Mouse (Mus musculus) spleen, postnatal 10 days (tissue): ENCODE results near the gene Scml4.

Source experiments
- DNase-seq, 2 experiments: peaks; one replicate each; pipeline ENCODE4 v3.0.0; 2021 to 2022; ENCODE audit warnings: low spot score in 2 of 2

The Scml4 gene

GRCm38 (mm10) chr10:42991018-42991417 lies 130.8 kb downstream of the Scml4 start:
- DNase-seq = no peak

GRCm38 (mm10) chr10:42994331-42994782 lies 134.2 kb downstream of the Scml4 start:
- DNase-seq = no peak

- DNase-seq = no peak
Measured at GRCm38 (mm10) chr10:42995484-42995895, 135.3 kb downstream of the Scml4 start.

- no peak for DNase-seq
Measured at GRCm38 (mm10) chr10:42997278-42997677, 137.1 kb downstream of the Scml4 start.

- no peak for DNase-seq
Measured at GRCm38 (mm10) chr10:42999324-42999723, 139.2 kb downstream of the Scml4 start.

- DNase-seq = no peak
Measured at GRCm38 (mm10) chr10:43001433-43001832, 141.3 kb downstream of the Scml4 start.

GRCm38 (mm10) chr10:43002066-43002678 lies 142.0 kb downstream of the Scml4 start:
- no peak for DNase-seq

- DNase-seq = no peak
Measured at GRCm38 (mm10) chr10:43002721-43003465, 142.7 kb downstream of the Scml4 start.

- DNase-seq = no peak
Measured at GRCm38 (mm10) chr10:43003466-43003757, 143.2 kb downstream of the Scml4 start.

GRCm38 (mm10) chr10:43004174-43004734 lies 144.1 kb downstream of the Scml4 start:
- DNase-seq = no peak

- DNase-seq = no peak
Measured at GRCm38 (mm10) chr10:43005031-43005430, 144.9 kb downstream of the Scml4 start.

- DNase-seq = no peak
Measured at GRCm38 (mm10) chr10:43005677-43006076, 145.5 kb downstream of the Scml4 start.

- DNase-seq = no peak
Measured at GRCm38 (mm10) chr10:43006534-43006933, 146.4 kb downstream of the Scml4 start.

- no peak for DNase-seq
Measured at GRCm38 (mm10) chr10:43008116-43008515, 147.9 kb downstream of the Scml4 start.
